In genomic region chr6:85024403-85024802, GRCm38 (mm10) we compare ENCODE assay signal across 22 mouse cellular contexts. TPM values are rescaled to one million over a fixed set of nuclear protein-coding genes. Genes with fewer than 3 reads are reported as not detected.
DNase-seq lines count a peak whose midpoint lies in the region; ATAC-seq and TF ChIP-seq lines count a peak whose summit lies in the region.
"Had no signal": no experiment of that assay in that cellular context is flagged by ENCODE, and none has a peak within 500 bp of the region (broad histone marks: within the 10 kb centered on the region; RNA-seq: fewer than 3 reads in every experiment).

No protein-coding gene starts in this region.

- no peak for ATAC-seq in embryonic facial prominence, embryonic 13.5 days (ENCODE audit: insufficient number of reproducible peaks, insufficient read depth, low FRiP score, low TSS enrichment, low read depth)
- peak; percentile 35; the same call in 1 of the 2 replicates for ATAC-seq in limb, embryonic 11.5 days (ENCODE audit: insufficient number of reproducible peaks, low FRiP score, low TSS enrichment, low read depth)
- ATAC-seq: forebrain, embryonic 14.5 days; hindbrain, embryonic 16.5 days; inflammation-experienced regulatory T-cells, adult 6 months; intestine, postnatal 0 days had no signal

- no peaks in the 10 kb centered on the region for H3K27me3 ChIP-seq in embryonic facial prominence, embryonic 13.5 days
- no peaks in the 10 kb centered on the region for H3K27me3 ChIP-seq in limb, embryonic 11.5 days (ENCODE audit: control insufficient read depth, insufficient read depth, low read length)
- H3K27me3 ChIP-seq: embryonic facial prominence, embryonic 12.5 days; hindbrain, embryonic 12.5 days had no signal

- TF ChIP-seq CTCF in left cerebral cortex, adult 2 months (IDR thresholded peaks at IDR 0.05) = no peak

- H3K9me3 ChIP-seq in embryonic facial prominence, embryonic 13.5 days = no peaks in the 10 kb centered on the region
- no peaks in the 10 kb centered on the region for H3K9me3 ChIP-seq in limb, embryonic 11.5 days (ENCODE audit: control insufficient read depth, low read length)
- H3K9me3 ChIP-seq: embryonic facial prominence, embryonic 12.5 days; forebrain, embryonic 10.5 days; heart, embryonic 10.5 days; hindbrain, embryonic 12.5 days had no signal

- peak overlapping the region; percentile 22; the same call in 1 of the 2 replicates for H3K27ac ChIP-seq in embryonic facial prominence, embryonic 13.5 days
- 0 out of 2 replicates have a peak overlapping the region, but pooled peaks have one; percentile 21 for H3K27ac ChIP-seq in limb, embryonic 11.5 days (replicated peaks; ENCODE audit: low read depth, low read length)
- H3K27ac ChIP-seq in left cerebral cortex, adult 2 months = no peak overlapping the region
- H3K27ac ChIP-seq: embryonic facial prominence, embryonic 12.5 days; forebrain, embryonic 10.5 days; heart, embryonic 10.5 days; hindbrain, embryonic 12.5 days had no signal

- intact Hi-C loops in left cerebral cortex, adult 2 months (cut with DNase I) = no loop called here

- H3K4me2 ChIP-seq in embryonic facial prominence, embryonic 13.5 days = no peak overlapping the region
- no peak overlapping the region for H3K4me2 ChIP-seq in limb, embryonic 11.5 days (ENCODE audit: low read depth, severe bottlenecking)
- H3K4me2 ChIP-seq: embryonic facial prominence, embryonic 12.5 days; hindbrain, embryonic 12.5 days had no signal

- H3K9ac ChIP-seq in embryonic facial prominence, embryonic 13.5 days = no peak overlapping the region
- no peak overlapping the region for H3K9ac ChIP-seq in limb, embryonic 11.5 days (ENCODE audit: low read length)
- H3K9ac ChIP-seq: embryonic facial prominence, embryonic 12.5 days; hindbrain, embryonic 12.5 days had no signal

- no peak overlapping the region for H3K4me3 ChIP-seq in embryonic facial prominence, embryonic 13.5 days
- no peak overlapping the region for H3K4me3 ChIP-seq in limb, embryonic 11.5 days (ENCODE audit: low read depth, low read length)
- H3K4me3 ChIP-seq in left cerebral cortex, adult 2 months = no peak overlapping the region
- H3K4me3 ChIP-seq: embryonic facial prominence, embryonic 12.5 days; forebrain, embryonic 10.5 days; heart, embryonic 10.5 days; hindbrain, embryonic 12.5 days had no signal

- H3K36me3 ChIP-seq in embryonic facial prominence, embryonic 13.5 days = no peaks in the 10 kb centered on the region
- no peaks in the 10 kb centered on the region for H3K36me3 ChIP-seq in limb, embryonic 11.5 days (ENCODE audit: control insufficient read depth, insufficient read depth, low read length)
- H3K36me3 ChIP-seq: embryonic facial prominence, embryonic 12.5 days; forebrain, embryonic 10.5 days; heart, embryonic 10.5 days; hindbrain, embryonic 12.5 days had no signal

- peaks cover 11% of the 10 kb centered on the region for H3K4me1 ChIP-seq in embryonic facial prominence, embryonic 13.5 days
- H3K4me1 ChIP-seq in limb, embryonic 11.5 days (ENCODE audit: control insufficient read depth, insufficient read depth, low read length) = peaks cover 7% of the 10 kb centered on the region
- H3K4me1 ChIP-seq: heart, embryonic 10.5 days had no signal

- peak; percentile 32 for DNase-seq in NIH3T3 (ENCODE audit: low read depth)
- peak; percentile 49 for DNase-seq in limb, embryonic 11.5 days (ENCODE audit: low spot score)
- DNase-seq in left cerebral cortex, adult 2 months (ENCODE audit: extremely low spot score in 1 of 2, low spot score in 2 of 2) = no peak
- no peak for DNase-seq in urinary bladder, adult 2 months (ENCODE audit: low spot score)
- no peak for DNase-seq in cerebellum, postnatal 10 days
- DNase-seq in B cell, adult 2 months = no peak
- DNase-seq: adrenal gland, adult 2 months; adrenal gland, postnatal 36 days; cerebellum, adult 8-10 months; cerebellum, postnatal 25 days; heart, adult 18-20 months; heart, postnatal 10 days; heart, postnatal 4 days had no signal

RNA-seq across cellular contexts. Expression of gene Exoc6b, which starts 44.9 kb away (rescaled TPM):
- 40.9 and 46.6 TPM in 2 replicates for polyA plus RNA-seq in embryonic facial prominence, embryonic 13.5 days (2015; fragmentation: Nextera tagmentation; extraction: Ambion mirVana)
- 30.5 and 32.6 TPM in 2 replicates for polyA plus RNA-seq in limb, embryonic 11.5 days (2014; fragmentation: Nextera tagmentation; extraction: Ambion mirVana)
- 10 to 100 TPM; 85.0 to 93.3 TPM for total RNA-seq in left cerebral cortex, adult 2 months (2021)
- 9.6 and 13.0 TPM in 2 replicates for polyA plus RNA-seq in urinary bladder, adult 2 months (2012; rRNA removed)

Comparison
In these comparisons a context has a peak if more than half of its experiments do, and no peak if none do; other contexts are left out.
1. DNase-seq: peak in NIH3T3 (single experiment) and limb, embryonic 11.5 days (single experiment); none in left cerebral cortex, adult 2 months (0 of 2), urinary bladder, adult 2 months (single experiment), cerebellum, postnatal 10 days (0 of 2) and B cell, adult 2 months (0 of 2).